Mouse (Mus musculus): ENCODE measurements around the gene Pirb.

The Pirb gene

DNA sequence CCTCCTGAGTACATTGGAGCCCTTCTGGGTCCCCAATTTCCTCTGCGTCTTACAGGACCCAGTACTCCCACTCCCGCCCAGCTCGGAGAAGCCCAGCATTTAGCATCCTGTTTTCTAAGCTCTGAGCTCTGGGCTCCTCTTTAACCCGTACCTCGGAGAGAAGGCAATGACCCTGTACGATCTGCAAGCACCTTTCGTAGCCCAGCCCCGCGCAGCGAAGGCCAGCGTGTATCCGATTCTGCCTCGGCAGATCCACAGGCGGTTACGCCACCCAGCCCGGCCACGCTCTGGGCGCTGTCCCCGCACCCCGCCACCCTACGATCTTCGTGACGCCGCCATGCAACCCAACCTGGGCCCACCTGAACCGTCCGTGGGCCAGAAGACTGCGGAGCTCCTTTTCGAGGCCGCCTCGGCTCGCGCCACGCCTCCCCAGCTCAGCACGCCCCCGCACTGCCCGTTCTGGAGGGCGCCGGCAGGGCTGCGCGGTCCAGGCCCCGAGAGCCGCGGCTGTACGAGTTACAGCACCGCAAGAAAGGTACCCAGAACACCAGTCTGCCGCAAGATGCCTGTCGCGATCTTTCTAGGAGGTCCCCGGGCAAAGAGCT, 27.7 kb downstream of the Pirb start, which contains the start of gene Tsen34:
TSS of gene Tsen34 (plus strand) at position 482 of the 605 bp plus-strand sequence.
- DNase-seq = no peak

DNA sequence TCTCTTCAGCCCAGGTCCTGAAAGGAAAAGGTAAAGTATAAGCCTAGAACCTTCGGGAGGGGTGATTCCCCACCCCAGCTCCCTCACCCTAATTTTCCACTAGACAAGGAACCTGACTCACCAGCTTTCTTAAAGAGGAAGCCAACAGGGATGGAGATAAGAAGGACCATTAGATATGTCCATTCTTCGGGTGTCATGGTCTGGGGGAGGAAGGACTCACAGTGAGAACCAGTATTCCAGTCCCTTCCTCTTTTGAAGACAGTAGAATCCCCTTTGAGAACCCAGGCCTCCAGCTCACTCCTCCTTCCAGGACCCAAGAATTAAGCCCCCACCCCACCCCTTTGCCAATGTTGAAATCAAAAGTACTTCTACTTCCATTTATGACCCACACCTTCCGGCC, 28.3 kb downstream of the Pirb start:
- no peak for DNase-seq

DNA sequence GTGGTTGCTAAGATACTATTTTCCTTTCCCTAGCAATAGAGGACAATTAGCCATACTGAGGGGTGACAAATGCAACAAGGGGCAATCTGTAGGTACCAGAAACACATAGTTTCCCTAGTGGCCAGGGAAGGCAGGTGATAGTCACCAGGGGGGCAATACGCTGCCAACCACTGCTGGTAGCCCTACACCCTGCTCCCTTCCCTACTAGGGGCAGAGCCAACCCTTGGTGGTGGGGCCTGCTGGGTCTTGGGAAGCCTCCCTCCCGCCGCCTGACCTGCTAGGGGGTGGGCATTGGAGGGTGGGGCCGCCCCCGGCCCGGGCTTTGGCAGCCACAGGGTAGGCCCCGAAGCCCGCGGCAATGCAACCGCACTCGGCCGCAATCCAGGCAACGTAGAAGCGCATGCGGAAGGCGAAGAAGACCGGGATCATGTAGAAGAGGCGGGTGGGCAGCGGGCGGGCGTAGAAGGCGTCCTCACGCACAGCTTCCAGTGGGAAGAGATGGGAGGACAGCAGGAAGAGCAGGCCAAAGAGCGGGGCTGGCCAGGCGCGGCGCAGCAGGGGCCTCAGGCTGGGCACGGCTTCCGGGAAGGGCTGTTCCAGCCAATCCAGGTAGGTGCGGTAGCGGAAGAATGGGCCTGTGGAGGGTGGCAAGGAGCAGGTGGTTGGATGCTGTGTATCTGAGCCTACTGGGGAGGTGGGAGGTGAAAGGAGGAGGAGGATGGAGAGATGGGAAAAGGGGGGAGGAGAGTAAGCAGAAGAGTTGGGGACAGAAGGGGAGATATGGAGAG, 34.6 kb downstream of the Pirb start:
- no peak for DNase-seq

DNA sequence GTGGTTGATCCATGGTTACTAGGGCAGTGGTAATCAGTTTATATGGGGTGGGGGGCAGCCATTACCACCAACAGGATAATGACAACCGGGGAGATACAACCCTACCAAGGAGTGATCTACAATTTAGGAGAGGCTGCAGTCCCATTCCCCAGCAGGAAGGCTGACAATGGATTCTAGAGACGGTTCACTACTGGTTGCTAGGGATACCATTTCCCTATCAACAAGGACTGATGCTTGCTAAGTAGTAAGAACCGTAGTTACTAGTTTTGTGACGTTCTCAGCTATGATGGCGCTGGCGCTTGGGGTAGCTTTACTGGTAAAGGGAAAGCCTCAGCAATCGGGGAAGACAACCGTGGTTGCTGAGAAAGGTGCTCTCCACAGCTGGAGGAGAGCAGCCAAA, 35.5 kb downstream of the Pirb start:
- DNase-seq = no peak

DNA sequence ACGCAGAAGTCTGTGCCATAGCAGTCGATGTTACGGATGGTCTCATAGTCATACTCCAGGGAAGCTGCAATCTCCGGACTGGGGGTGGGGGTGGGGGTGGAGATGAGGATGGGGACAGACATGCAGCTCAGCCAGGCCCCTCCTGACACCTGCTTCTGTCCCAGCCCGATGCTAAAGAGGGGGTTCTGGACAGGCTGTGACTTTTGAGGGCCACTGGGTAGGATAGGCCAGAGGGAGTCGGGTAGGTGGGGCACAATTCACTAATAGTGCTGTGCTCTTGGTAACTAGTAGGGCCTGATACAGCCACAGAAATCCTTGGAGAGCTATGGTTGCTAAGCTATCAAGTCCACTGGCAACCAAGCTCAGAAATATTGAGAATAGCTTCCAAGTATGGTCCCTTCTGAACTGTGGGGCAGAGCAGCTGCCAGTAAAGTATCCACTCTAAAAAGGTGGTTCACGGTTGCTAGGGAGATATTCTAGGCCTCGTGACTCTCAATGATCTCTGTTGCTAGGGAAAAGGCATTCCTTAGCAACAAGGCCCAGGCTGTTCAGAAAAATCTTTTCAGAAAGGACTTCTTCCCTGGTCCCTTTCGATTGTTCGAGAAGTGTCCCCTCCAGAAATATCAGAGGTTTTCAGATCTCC, 36.2 kb downstream of the Pirb start:
- no peak for DNase-seq

DNA sequence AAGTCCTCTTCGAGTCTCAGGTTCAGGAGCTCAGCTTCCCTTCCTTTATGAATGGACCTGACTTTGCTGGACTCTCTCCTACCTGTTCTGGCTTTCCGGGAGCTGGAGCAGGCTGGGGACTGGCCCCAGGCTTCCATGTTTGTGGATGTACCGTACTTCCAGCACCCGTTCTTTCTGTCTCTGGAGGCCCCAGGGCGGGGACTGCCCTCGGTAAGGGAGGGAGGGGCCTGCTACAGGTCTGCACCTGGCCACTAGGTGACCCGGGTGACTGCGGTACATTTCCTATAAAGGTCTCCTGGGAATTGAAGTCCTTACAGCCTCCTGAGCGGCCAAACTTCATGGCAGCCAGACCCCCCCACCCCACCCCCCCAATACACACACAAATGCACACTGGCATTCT, 42.8 kb downstream of the Pirb start, which contains the start of gene Tmc4:
TSS of gene Tmc4 (minus strand) at position 212 of the 400 bp plus-strand sequence.
- no peak for DNase-seq

DNA sequence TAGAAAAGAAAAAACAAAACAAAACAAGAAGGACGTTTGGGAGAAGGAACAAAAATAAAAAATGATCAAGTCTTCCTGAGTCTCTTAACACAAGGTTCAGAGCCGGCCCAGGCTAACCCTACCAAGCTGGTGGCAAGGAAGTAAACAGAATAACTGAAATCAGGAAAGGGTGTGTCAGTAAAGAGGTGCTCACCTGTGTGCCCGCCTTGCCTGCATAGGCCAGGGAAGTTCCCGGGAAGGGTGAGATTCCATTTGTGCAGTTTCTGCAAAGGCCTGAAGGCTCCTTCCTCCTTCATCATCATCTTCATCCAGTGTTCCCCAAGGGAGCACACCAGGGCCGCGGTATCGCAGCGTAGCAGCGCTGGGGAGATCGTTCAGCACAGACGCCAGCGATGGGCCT, 43.8 kb downstream of the Pirb start:
- no peak for DNase-seq

DNA sequence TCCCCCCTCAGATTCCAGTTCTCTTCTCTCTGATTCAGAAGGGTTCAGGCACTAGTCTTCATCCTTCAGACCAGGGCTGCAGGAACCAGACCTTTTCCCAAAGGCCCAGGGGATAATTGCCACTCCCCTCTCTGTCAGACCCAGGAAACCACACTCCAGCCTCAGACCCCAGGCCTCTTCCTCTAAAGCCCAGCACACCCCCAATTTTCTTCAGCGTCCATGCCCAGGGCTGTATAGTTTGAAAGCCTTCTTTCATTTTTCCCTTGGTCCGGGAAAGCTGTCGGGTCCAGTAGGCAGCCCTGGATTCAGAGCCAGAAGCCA, 45.0 kb downstream of the Pirb start:
- DNase-seq = no peak

DNA sequence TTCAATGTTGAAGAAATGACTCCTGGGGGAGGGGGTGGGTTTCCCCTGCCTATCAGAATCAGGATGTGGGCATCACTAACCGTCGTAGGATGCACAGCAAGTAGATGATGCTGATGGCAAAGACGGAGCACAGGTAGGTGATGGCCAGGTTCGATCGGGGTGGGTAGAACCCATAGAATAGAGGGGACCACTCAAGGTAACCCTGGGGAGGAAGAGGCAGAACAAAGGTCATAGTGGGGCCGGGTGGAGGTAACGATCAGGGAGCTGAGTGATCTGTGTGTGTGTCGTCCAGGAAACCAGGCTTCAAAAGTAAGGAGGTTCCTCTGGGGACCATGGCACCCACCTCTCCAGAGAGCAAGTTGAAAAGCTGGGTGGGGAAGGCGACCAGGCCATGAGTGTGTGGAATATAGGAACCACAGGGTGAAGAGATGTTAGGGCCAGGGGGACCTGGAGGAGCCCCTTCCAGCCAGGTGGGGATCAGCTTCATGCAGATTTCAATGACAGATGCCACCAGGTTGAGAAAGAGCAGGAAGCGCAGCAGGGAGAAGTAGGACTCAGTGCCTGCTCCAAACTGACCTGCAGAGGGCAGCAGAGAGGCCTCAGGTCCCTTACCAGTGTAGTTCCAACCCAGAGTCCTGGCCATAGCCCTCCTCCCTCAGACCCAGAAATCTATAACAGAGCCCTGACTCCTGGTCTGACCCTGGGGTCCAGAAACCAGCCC, 45.5 kb downstream of the Pirb start:
- DNase-seq = peak; percentile 88

DNA sequence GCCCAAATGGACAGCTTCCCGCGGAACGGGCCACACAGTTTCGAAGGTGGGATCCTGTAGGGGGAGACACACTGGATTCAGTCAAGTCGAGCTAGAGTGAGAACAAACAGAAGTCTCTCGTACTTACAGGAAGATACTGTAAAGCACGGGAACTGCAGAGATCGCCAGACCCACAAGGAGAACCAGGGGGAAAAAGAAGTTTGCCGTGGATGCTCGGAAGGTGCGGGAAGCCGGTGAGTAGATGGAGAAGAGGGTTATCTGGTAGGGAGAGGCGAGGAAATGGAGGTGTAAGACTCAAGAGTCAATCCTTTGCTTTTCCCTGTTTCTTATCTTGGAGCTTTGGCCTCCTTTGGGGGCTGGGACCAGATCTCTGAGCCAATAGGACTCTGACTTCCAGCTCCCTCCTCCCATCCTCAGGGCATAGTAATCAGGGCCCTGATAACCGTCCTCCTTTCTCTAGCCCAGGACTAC, 53.2 kb downstream of the Pirb start:
- peak; percentile 5 for DNase-seq

DNA sequence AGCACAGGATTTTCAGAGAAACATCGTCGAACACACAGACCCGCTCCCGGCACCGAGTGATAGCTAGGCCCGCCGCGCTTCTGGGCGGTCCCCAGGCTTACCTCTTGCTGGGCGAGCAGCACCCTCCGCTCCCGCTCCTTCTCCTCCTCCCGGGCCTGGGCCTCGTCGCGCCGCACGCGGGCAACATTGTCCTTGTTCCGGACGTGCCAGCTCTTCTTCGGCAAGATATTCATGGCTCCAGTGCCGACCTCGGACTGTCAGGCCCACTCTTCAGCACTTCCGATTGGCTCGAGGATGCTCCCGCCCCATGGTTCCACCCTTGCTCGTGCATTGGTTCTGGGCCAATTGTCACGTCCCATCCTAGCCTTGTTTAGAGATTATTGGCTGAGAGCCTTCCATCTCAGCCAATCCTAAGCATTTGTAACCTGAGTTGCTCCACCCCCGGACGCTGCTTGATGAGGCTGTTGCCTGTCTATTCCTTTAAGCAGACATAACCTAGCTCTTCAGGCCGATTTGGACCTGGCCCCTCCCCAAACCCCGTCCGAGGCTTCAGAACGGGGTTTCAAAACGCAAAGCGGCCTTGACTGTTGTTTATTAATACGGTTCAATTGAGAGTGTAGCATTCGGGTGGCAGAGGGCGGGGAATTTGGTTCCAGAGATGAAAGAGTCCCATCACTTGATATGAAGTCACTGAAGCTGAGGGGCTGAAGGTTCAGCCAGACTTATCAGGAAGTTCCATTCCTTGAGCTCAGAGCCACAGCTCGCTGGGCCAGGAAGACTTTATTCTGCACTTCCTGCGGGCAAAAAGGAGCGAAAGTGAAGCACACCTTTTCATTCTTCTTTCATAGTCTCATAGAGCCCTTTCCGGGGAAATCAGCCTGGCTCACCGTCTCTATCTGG, 54.7 kb downstream of the Pirb start, which contains the start of gene Leng1:
TSS of gene Leng1 (minus strand) at position 626 of the 900 bp plus-strand sequence.
- DNase-seq = peak; percentile 99

DNA sequence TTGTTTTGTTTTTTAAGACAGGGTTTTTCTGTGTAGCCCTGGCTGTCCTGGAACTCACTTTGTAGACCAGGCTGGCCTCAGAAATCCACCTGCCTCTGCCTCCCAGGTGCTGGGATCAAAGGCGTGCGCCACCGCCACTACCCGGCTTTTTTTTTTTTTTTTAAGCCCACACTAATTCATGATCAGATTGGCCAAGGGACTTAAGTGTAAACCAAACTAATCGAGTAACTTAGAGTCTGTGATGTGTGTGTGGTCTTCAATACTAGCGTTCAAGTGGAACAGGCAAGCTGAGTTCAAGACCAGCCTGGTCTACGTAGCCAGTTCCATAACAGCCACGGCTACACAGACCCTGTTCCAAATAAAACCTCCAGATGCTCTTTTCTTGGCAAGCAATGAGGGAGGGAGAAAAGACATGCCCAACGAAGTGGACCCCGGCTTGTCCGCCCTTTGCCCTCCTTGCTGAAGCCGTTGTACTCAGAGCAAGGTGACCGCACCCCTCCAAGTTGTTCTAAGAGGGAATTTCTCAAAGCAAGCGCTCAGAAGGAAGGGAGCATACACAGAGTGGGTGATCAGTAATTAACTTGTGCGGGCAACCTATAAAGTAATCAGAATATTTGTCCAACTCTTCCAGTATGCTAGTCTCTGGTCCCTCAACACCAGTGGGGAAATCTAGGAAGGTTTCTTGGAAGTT, 55.5 kb downstream of the Pirb start:
- no peak for DNase-seq
